Mouse (Mus musculus) lung, adult 2 months (tissue): ENCODE measurements around the gene Naxd.

Experiments
- CTCF ChIP-seq: fragments of 200-500 bp; IDR thresholded peaks from 2 replicates; pipeline ENCODE4 v1.5.1; 2011; ENCODE audit warnings: mild to moderate bottlenecking, low read length, control low read depth; ENCODE audit not compliant: insufficient read depth
- POLR2A ChIP-seq: fragments of 200-500 bp; IDR thresholded peaks from 2 replicates; pipeline ENCODE4 v1.6.1; 2011; ENCODE audit warnings: low read depth, mild to moderate bottlenecking, control low read depth, low read length, borderline replicate concordance; ENCODE audit errors: extremely low read depth

DNA sequence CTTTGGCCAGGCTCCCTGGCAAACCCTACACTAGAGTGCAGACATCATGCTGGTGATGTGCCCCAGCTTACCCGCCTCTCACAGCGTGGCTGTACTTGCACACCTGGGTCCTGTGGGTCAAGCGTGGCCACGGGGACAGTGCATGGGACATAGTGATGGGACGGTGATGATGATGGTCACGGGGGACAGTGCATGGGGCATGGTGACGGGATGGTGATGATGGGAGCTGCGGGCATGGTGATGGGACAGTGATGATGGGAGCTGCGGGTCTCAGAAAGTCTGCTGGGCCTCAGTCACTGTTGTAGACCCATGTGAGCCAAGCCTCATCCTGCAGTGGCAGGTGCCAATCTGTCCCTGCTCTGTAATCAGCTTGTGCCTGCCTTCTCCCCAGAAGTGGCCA lies 19.0 kb downstream of the Naxd start:
- no peak for TF ChIP-seq POLR2A
- TF ChIP-seq CTCF, result no peak
